Mouse (Mus musculus): Measurements from ENCODE around the gene Tfpi2. TPM values are rescaled to one million over a fixed set of nuclear protein-coding genes. Genes with fewer than 3 reads are reported as not detected.

Tfpi2 gene
- total RNA-seq, 2 experiments from 2014 or later, result 5.9 TPM; not detected in 1

GRCm38 (mm10) chr6:3926140-3926539 is 62.6 kb downstream of the Tfpi2 start:
- no peak for ATAC-seq (replicated peaks; ENCODE audit: low FRiP score, poor library complexity, severe bottlenecking)

- ATAC-seq (replicated peaks; ENCODE audit: low FRiP score, poor library complexity, severe bottlenecking), result no peak
These were observed 65.8 kb downstream of the Tfpi2 start for GRCm38 (mm10) chr6:3922870-3923269.

DNA sequence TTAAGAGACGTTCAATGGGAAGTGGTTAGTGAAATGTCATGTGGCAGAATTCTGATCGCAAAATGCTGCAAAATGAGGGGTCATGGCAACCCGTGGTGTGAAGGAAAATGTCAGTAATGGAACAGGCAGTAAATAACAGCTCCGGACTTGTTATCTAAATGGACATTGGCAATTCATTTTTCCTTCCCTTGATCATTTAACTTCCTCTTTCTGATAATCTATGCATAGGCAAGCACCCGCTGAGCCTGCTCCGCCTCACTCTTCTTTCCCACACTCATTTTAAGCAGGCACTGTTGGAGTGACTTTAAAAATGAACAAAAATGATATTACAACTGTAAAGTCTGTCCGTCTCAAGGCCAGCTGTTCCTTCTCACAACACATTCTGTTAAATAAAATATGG is 72.7 kb downstream of the Tfpi2 start:
- ATAC-seq (replicated peaks; ENCODE audit: low FRiP score, poor library complexity, severe bottlenecking), result no peak

Other genes starting within 250 kb of the Tfpi2 start
- gene Calcr, start 224.2 kb downstream of the Tfpi2 start, total RNA-seq (2015; ENCODE audit: low replicate concordance), result not detected in 2 replicates
- gene Calcr, start 224.2 kb downstream of the Tfpi2 start, total RNA-seq (2017; ENCODE audit: low replicate concordance), result not detected in 2 replicates
- not detected in 2 replicates for gene Gngt1, start 4.9 kb upstream of the Tfpi2 start, total RNA-seq (2015; ENCODE audit: low replicate concordance)
- gene Gngt1, start 4.9 kb upstream of the Tfpi2 start, total RNA-seq (2017; ENCODE audit: low replicate concordance), result not detected in 2 replicates
- not detected in 2 replicates for gene Gng11, start 15.0 kb upstream of the Tfpi2 start, total RNA-seq (2015; ENCODE audit: low replicate concordance)
- not detected in 2 replicates for gene Gng11, start 15.0 kb upstream of the Tfpi2 start, total RNA-seq (2017; ENCODE audit: low replicate concordance)
- gene Bet1, start 98.1 kb upstream of the Tfpi2 start, total RNA-seq (2015; ENCODE audit: low replicate concordance), result 10.1 and 21.0 TPM in 2 replicates
- gene Bet1, start 98.1 kb upstream of the Tfpi2 start, total RNA-seq (2017; ENCODE audit: low replicate concordance), result 10.8 and 13.2 TPM in 2 replicates